19 mouse cellular contexts compared by ENCODE assay signal in the genomic region with DNA sequence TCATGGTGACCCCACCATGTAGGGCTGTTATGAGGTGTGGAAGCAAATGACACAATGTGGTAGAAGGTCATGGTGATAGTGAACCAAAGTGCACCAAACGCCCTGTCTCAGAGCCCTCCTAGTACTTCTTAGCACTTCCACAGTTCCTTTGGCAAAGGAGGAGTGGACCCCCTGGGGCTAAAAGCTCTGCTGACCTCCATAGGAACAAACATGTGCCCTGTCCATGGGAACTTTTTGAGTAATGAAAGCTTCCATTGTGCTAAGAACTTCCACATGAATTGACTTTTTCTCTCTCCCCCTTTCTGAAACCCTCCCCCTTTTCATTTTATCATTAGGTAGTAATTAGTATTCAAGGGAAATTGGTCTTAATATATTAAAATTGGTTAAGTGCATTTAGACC.
A peak's percentile ranks its signal among the peaks of the same experiment; 100 is the strongest.
DNase-seq lines count a peak whose midpoint lies in the region; ATAC-seq lines count a peak whose summit lies in the region.
"Had no signal": no experiment of that assay in that cellular context is flagged by ENCODE, and none has a peak within 500 bp of the region (broad histone marks: within the 10 kb centered on the region; RNA-seq: fewer than 3 reads in every experiment).

No protein-coding gene starts in this region.

- peaks cover 27% of the 10 kb centered on the region for H3K4me1 ChIP-seq in midbrain, embryonic 13.5 days (replicated peaks)
- H3K4me1 ChIP-seq in midbrain, embryonic 10.5 days = peaks cover 27% of the 10 kb centered on the region
- peaks cover 26% of the 10 kb centered on the region for H3K4me1 ChIP-seq in embryonic facial prominence, embryonic 10.5 days
- H3K4me1 ChIP-seq in hindbrain, embryonic 11.5 days (replicated peaks; ENCODE audit: control insufficient read depth, insufficient read depth, low read length) = peaks cover 10% of the 10 kb centered on the region

- peak overlapping the region; percentile 13; the same call in 1 of the 2 replicates for H3K4me2 ChIP-seq in midbrain, embryonic 13.5 days (replicated peaks)
- no peak overlapping the region for H3K4me2 ChIP-seq in hindbrain, embryonic 11.5 days (replicated peaks; ENCODE audit: low read depth, low read length)

- DNase-seq in midbrain, embryonic 10.5 days (ENCODE audit: low spot score) = no peak
- peak; percentile 20 for DNase-seq in embryonic facial prominence, embryonic 10.5 days (ENCODE audit: low spot score)
- DNase-seq in hindbrain, embryonic 11.5 days (ENCODE audit: low spot score) = peak; percentile 28
- DNase-seq in retina, embryonic 14.5 days (ENCODE audit: low spot score) = peak; percentile 57
- DNase-seq in adrenal gland, postnatal 25 days = no peak
- no peak for DNase-seq in right cerebral cortex, adult 2 months (ENCODE audit: low spot score in 2 of 2)
- DNase-seq: adrenal gland, adult 2 months; cerebellum, adult 18-20 months; gastrocnemius, postnatal 25 days; heart, postnatal 10 days; kidney, adult 9 months; kidney, postnatal 4 days; liver; liver, postnatal 0 days; thymus, postnatal 14 days had no signal

- peak overlapping the region; percentile 65; the same call in 1 of the 2 replicates for H3K27ac ChIP-seq in midbrain, embryonic 13.5 days
- H3K27ac ChIP-seq in midbrain, embryonic 10.5 days (replicated peaks) = no peak overlapping the region
- no peak overlapping the region for H3K27ac ChIP-seq in embryonic facial prominence, embryonic 10.5 days (replicated peaks)
- no peak overlapping the region for H3K27ac ChIP-seq in hindbrain, embryonic 11.5 days (ENCODE audit: low read depth, low read length)
- H3K27ac ChIP-seq: heart, embryonic 10.5 days had no signal

- H3K36me3 ChIP-seq in midbrain, embryonic 13.5 days = no peaks in the 10 kb centered on the region
- no peaks in the 10 kb centered on the region for H3K36me3 ChIP-seq in midbrain, embryonic 10.5 days
- H3K36me3 ChIP-seq in embryonic facial prominence, embryonic 10.5 days (replicated peaks) = peaks cover 2% of the 10 kb centered on the region; the same call in 1 of the 2 replicates
- H3K36me3 ChIP-seq in hindbrain, embryonic 11.5 days (ENCODE audit: control insufficient read depth, insufficient read depth, low read length) = no peaks in the 10 kb centered on the region

- no peaks in the 10 kb centered on the region for H3K9me3 ChIP-seq in midbrain, embryonic 13.5 days
- no peaks in the 10 kb centered on the region for H3K9me3 ChIP-seq in midbrain, embryonic 10.5 days (replicated peaks)
- no peaks in the 10 kb centered on the region for H3K9me3 ChIP-seq in embryonic facial prominence, embryonic 10.5 days
- H3K9me3 ChIP-seq in hindbrain, embryonic 11.5 days (ENCODE audit: control insufficient read depth, low read length) = no peaks in the 10 kb centered on the region
- H3K9me3 ChIP-seq: G1E; heart, embryonic 10.5 days had no signal

- H3K4me3 ChIP-seq in midbrain, embryonic 13.5 days (replicated peaks) = no peak overlapping the region
- H3K4me3 ChIP-seq in midbrain, embryonic 10.5 days = no peak overlapping the region
- H3K4me3 ChIP-seq in embryonic facial prominence, embryonic 10.5 days = no peak overlapping the region
- H3K4me3 ChIP-seq in hindbrain, embryonic 11.5 days (ENCODE audit: low read depth, low read length) = no peak overlapping the region
- H3K4me3 ChIP-seq: heart, embryonic 10.5 days had no signal

- no peak overlapping the region for H3K9ac ChIP-seq in midbrain, embryonic 13.5 days (replicated peaks)
- H3K9ac ChIP-seq in hindbrain, embryonic 11.5 days (ENCODE audit: low read depth, low read length) = no peak overlapping the region
- H3K9ac ChIP-seq: liver, postnatal 0 days had no signal

- WGBS in midbrain, embryonic 13.5 days = 12% methylated on average over 1 of the region's 1 CpGs
- 10% methylated on average over 1 of the region's 1 CpGs for WGBS in midbrain, embryonic 10.5 days
- 11% methylated on average over 1 of the region's 1 CpGs for WGBS in embryonic facial prominence, embryonic 10.5 days
- 8% methylated on average over 1 of the region's 1 CpGs for WGBS in hindbrain, embryonic 11.5 days

- peak; percentile 40; the same call in 1 of the 2 replicates for ATAC-seq in midbrain, embryonic 13.5 days
- no peak for ATAC-seq in hindbrain, embryonic 11.5 days (ENCODE audit: low FRiP score)
- ATAC-seq: inflammation-experienced regulatory T-cells, adult 6 months; liver, postnatal 0 days had no signal

- H3K27me3 ChIP-seq in midbrain, embryonic 13.5 days = peaks cover 53% of the 10 kb centered on the region
- H3K27me3 ChIP-seq in midbrain, embryonic 10.5 days (ENCODE audit: low read depth, poor library complexity, severe bottlenecking) = peaks cover 70% of the 10 kb centered on the region
- peaks cover 44% of the 10 kb centered on the region for H3K27me3 ChIP-seq in embryonic facial prominence, embryonic 10.5 days (replicated peaks; ENCODE audit: low read depth, poor library complexity, severe bottlenecking)
- H3K27me3 ChIP-seq in hindbrain, embryonic 11.5 days (ENCODE audit: control insufficient read depth, insufficient read depth, low read length) = no peaks in the 10 kb centered on the region

Comparison
In these comparisons a context has a peak if more than half of its experiments do, and no peak if none do; other contexts are left out.
1. DNase-seq: peak in embryonic facial prominence, embryonic 10.5 days (single experiment), hindbrain, embryonic 11.5 days (single experiment) and retina, embryonic 14.5 days (single experiment); none in midbrain, embryonic 10.5 days (single experiment), adrenal gland, postnatal 25 days (single experiment) and right cerebral cortex, adult 2 months (0 of 2).